Mouse (Mus musculus) MEL (cell line): ENCODE results near the gene Gm20425.

Experiments
- CTCF ChIP-seq, 3 experiments: IDR thresholded peaks in 2 of 3; conservative IDR thresholded peaks in 1 of 3; 2 replicates each; pipeline ENCODE4 v1.5.1; 2011 to 2012; ENCODE audit warnings: low read length in 3 of 3, low read depth in 2 of 3, mild to moderate bottlenecking in 2 of 3, improper control_type of control experiment in 1 of 3, inconsistent platforms in 1 of 3, mixed read lengths in 1 of 3, moderate library complexity in 1 of 3; ENCODE audit not compliant: control insufficient read depth in 1 of 3, insufficient read depth in 1 of 3, poor library complexity in 1 of 3, severe bottlenecking in 1 of 3
- E2F4 ChIP-seq: IDR thresholded peaks from 2 replicates; pipeline ENCODE4 v1.6.1; 2011; ENCODE audit warnings: low read depth, low read length, improper control_type of control experiment, borderline replicate concordance
- GABPA ChIP-seq: IDR thresholded peaks from 2 replicates; pipeline ENCODE4 v1.6.1; 2012; ENCODE audit warnings: low read depth, mild to moderate bottlenecking, inconsistent platforms, low read length, improper control_type of control experiment, moderate library complexity
- HCFC1 ChIP-seq: IDR thresholded peaks from 2 replicates; pipeline ENCODE4 v1.6.1; 2012; ENCODE audit warnings: low read depth, mild to moderate bottlenecking, inconsistent platforms, low read length, improper control_type of control experiment, moderate library complexity
- JUND ChIP-seq: IDR thresholded peaks from 2 replicates; pipeline ENCODE4 v1.6.1; 2011; ENCODE audit warnings: low read depth, mild to moderate bottlenecking, improper control_type of control experiment, low read length
- MAX ChIP-seq: IDR thresholded peaks from 2 replicates; pipeline ENCODE4 v1.6.1; 2011; ENCODE audit warnings: low read length, improper control_type of control experiment
- MYC ChIP-seq: IDR thresholded peaks from 2 replicates; pipeline ENCODE4 v1.6.1; 2011; ENCODE audit warnings: low read depth, mild to moderate bottlenecking, low read length, improper control_type of control experiment, moderate library complexity
- POLR2A ChIP-seq, 2 experiments: IDR thresholded peaks; 2 replicates each; pipeline ENCODE4 v1.6.1; 2011 to 2012; ENCODE audit warnings: low read length in 2 of 2, mild to moderate bottlenecking in 2 of 2, control low read depth in 1 of 2, improper control_type of control experiment in 1 of 2, low read depth in 1 of 2, moderate library complexity in 1 of 2; ENCODE audit not compliant: control insufficient read depth in 1 of 2, insufficient read depth in 1 of 2, poor library complexity in 1 of 2
- SIN3A ChIP-seq: IDR thresholded peaks from 2 replicates; pipeline ENCODE4 v1.6.1; 2012; ENCODE audit warnings: low read length, improper control_type of control experiment, inconsistent platforms
- SMC3 ChIP-seq: IDR thresholded peaks from 2 replicates; pipeline ENCODE4 v1.6.1; 2011; ENCODE audit warnings: low read depth, low read length, improper control_type of control experiment
- TBP ChIP-seq: IDR thresholded peaks from 2 replicates; pipeline ENCODE4 v1.8.0; 2011; ENCODE audit warnings: low read depth, low read length, improper control_type of control experiment
- UBTF ChIP-seq: IDR thresholded peaks from 2 replicates; pipeline ENCODE4 v1.6.1; 2012; ENCODE audit warnings: low read depth, mild to moderate bottlenecking, inconsistent platforms, low read length, improper control_type of control experiment, moderate library complexity, borderline replicate concordance; ENCODE audit not compliant: insufficient read depth
- USF1 ChIP-seq: IDR thresholded peaks from 2 replicates; pipeline ENCODE4 v1.6.1; 2014; ENCODE audit warnings: low read depth, mild to moderate bottlenecking, inconsistent platforms, low read length, improper control_type of control experiment, moderate library complexity
- USF2 ChIP-seq, 2 experiments: IDR thresholded peaks; 2 replicates each; pipeline ENCODE4 v1.6.1; 2011 to 2012; ENCODE audit warnings: improper control_type of control experiment in 2 of 2, low read length in 2 of 2, borderline replicate concordance in 1 of 2, inconsistent platforms in 1 of 2, low read depth in 1 of 2, mild to moderate bottlenecking in 1 of 2; ENCODE audit not compliant: insufficient read depth in 1 of 2

GRCm38 (mm10) chr9:103140384-103140783, 89.7 kb downstream of the Gm20425 start:
- TF ChIP-seq CTCF (IDR thresholded peaks at IDR 0.05 in 2 of 3, conservative IDR thresholded peaks at IDR 0.05 in 1 of 3; ENCODE audit: control insufficient read depth in 1 of 3, insufficient read depth in 1 of 3, low read depth in 2 of 3, low read length in 3 of 3, poor library complexity in 1 of 3, severe bottlenecking in 1 of 3) (no peak), USF1 (no peak), SMC3 (no peak), HCFC1 (no peak), POLR2A (IDR thresholded peaks at IDR 0.05; ENCODE audit: control insufficient read depth in 1 of 2, insufficient read depth in 1 of 2, low read depth in 1 of 2, low read length in 2 of 2, poor library complexity in 1 of 2) (no peak), GABPA (no peak), MAX (no peak), SIN3A (no peak), USF2 (IDR thresholded peaks at IDR 0.05; ENCODE audit: borderline replicate concordance in 1 of 2, insufficient read depth in 1 of 2, low read depth in 1 of 2, low read length in 2 of 2) (no peak), E2F4 (no peak), UBTF (no peak), MYC (no peak), JUND (no peak), TBP (no peak)
